Mouse (Mus musculus) common myeloid progenitor, adult 5-6 weeks (primary cell): ENCODE results near the gene Igfbpl1. TPM values are rescaled to one million over a fixed set of nuclear protein-coding genes. Genes with fewer than 3 reads are reported as not detected.

Experiments used
- ATAC-seq: replicated peaks from 2 replicates; pipeline ENCODE4 v1.8.0; 2016; ENCODE audit warnings: low read depth, mild to moderate bottlenecking, moderate TSS enrichment, inconsistent platforms; ENCODE audit not compliant: poor library complexity, severe bottlenecking
- total RNA-seq: library from RNA; stranded (forward); fragments of 200-1000, 187-1606 nt; gene quantifications from 2 replicates; pipeline ENCODE4 v1.2.3, GENCODE M21; 2017

Igfbpl1 gene
- total RNA-seq = not detected in 2 replicates

DNA sequence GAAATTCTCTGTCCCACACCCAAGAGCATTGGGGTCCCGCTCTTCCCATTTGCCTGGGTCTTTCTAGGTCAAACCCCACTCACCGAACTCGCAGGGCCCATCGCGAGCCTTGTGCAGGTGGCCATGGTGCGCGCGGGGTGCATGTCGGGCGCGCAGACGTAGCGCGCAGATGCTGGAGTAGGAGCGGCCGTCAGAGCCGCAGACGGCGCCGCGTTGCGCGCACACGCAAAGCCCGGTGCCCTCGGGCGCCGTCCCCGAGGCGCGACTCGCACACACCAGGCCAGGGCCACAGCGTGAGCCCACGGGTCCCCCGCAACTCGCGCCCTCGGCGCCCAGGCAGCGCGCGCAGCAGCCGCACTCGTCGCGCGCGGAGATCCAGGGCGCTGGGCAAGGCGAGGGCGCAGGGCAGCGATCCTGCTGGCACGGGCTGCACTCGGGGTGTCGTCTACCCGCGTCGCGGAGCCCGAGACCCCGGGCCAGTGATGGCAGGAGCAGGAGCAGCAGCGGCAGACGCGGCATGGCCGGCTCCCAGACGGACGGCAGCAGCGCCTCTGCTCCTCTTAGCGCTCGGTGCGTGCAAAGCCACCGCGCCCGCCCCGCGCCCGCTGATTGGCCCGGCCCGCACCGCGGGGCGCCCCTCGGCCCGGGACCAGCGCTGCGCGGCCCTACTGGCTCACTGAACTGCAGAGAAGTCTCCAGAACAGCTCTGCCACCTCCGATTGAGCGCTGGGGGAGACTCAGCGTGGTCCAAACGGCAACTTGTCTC lies at the start of gene Igfbpl1:
TSS of gene Igfbpl1 (minus strand) at position 649 of the 766 bp plus-strand sequence.
- ATAC-seq = no peak

DNA sequence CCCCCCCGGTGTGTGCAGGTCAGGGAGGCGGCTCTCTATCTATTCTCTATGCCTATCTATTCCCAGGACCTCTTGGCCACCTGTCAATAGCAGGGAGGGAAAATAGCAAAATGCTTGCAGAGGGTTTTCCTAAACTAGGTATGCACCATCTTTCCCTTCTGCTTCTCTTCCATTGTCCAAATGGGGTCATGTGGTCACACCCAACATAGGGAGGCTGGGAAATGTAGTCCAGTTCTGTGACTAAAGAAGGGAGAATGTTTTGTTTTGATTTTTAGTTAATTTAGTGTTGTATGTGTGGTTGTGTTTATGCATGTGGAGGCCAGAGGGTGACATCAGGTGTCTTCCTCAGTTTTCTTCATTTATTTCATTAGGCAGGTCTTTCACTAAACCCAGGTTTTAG lies 45.4 kb upstream of the Igfbpl1 start:
- no peak for ATAC-seq

DNA sequence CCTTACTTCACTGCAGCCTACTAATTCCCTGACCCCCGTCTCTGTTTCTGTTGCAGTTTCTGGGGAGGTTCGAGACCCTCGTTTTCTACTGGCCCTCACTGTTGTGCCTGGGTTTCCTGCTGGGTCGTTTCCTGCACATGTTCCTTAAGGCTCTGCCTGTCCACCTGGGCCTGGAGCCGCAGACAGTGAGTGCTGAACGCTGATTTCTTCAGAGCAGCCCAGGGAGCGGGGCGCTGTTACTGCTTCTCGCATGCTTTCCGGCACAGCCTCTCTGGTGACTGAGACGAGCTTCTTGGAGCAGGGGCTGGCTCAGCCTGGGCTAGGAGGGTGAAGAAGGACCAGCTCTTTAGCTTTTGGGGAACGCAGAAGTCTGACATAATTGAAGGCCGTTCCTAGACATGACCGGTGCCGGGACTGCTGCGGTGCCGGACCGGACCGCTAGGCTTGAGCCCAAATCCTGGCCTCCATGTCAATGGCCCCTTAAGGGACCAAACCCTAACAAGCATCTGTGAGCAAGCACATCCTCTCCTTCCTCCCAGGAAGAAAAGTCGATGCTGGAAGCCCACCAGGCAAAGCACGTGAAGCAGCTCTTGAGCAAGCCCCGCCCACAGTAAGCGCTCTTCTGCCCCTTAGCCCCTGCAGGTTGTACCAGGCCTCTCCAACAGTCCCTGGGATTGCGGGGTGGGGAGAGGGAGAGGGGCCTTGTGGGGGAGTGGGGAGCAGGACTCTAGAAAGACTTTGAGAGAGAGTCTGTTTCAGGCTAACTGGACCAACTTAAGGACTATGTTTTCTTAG lies 42.5 kb upstream of the Igfbpl1 start:
- no peak for ATAC-seq

DNA sequence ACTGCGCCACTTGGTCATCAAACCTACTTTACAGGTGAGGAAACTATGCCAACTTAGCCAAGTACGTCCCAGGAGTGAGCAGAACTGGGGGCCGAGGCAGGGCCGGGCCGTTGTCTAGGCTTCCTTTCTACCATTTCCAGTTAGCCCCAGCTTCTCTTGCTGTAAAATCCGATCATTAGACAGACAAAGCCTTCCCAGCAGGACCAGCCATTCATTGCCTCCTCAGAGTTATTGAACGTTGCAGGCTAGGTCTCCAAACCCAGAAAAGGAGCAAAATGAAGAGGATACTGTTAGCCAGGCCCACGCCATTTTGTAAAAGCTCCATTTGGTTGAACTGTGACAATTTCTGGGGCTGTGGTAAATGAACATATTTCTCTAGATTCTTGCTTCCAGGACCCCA lies 40.7 kb upstream of the Igfbpl1 start:
- ATAC-seq = no peak

DNA sequence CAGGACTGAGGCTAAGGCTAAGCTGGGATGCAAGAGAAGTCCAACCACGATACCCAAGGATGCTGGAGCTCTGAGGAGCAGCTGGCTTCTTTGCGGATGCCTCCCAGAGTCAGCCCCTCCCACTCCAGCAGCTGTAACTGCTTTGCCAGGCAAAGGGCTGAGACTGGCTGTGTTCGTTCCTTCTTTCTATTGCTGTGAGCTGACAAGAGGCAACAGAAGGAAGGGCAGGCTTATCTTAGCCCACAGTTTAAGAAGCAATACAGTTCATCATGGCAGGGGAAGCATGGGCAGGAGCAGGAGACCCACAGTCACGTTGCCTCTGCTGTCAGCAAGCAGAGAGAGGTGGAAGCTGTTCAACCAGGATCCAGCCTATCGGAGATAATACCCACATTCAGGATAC lies 34.4 kb upstream of the Igfbpl1 start:
- ATAC-seq = peak; percentile 68; the same call in 1 of the 2 replicates

GRCm38 (mm10) chr4:45855803-45856424 lies 29.2 kb upstream of the Igfbpl1 start:
- ATAC-seq = peak; percentile 79

- no peak for ATAC-seq
Measured at GRCm38 (mm10) chr4:45853496-45854246, 26.9 kb upstream of the Igfbpl1 start.

- no peak for ATAC-seq
Measured at GRCm38 (mm10) chr4:45851640-45852051, 24.9 kb upstream of the Igfbpl1 start.

- ATAC-seq = no peak
Measured at GRCm38 (mm10) chr4:45849419-45849818, 22.7 kb upstream of the Igfbpl1 start.

DNA sequence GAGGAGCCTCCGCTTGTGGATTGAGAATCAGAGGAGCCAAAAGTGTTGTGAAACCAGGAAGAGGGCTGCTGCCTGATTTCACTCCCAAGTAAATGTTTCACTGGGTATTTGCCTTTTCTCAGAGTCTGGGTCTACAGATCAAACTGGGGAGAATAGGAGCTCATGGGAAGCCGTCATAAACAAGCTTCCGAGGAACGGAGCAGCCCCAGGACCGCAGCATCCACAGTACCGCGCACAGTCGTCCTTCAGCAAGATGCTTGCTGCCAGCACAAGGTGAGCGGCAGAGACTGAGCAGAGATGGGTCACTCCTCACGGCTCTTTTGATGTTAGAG lies 22.1 kb upstream of the Igfbpl1 start:
- ATAC-seq = no peak

GRCm38 (mm10) chr4:45848109-45848824 lies 21.5 kb upstream of the Igfbpl1 start, which contains the start of gene Stra6l:
TSS of gene Stra6l (plus strand) at chr4:45848664.
- peak; percentile 60 for ATAC-seq

- no peak for ATAC-seq
Measured at GRCm38 (mm10) chr4:45846263-45846662, 19.5 kb upstream of the Igfbpl1 start.

- peak; percentile 50; the same call in 1 of the 2 replicates for ATAC-seq
Measured at GRCm38 (mm10) chr4:45844355-45844754, 17.6 kb upstream of the Igfbpl1 start.

- no peak for ATAC-seq
Measured at GRCm38 (mm10) chr4:45833461-45833860, 6.7 kb upstream of the Igfbpl1 start.

DNA sequence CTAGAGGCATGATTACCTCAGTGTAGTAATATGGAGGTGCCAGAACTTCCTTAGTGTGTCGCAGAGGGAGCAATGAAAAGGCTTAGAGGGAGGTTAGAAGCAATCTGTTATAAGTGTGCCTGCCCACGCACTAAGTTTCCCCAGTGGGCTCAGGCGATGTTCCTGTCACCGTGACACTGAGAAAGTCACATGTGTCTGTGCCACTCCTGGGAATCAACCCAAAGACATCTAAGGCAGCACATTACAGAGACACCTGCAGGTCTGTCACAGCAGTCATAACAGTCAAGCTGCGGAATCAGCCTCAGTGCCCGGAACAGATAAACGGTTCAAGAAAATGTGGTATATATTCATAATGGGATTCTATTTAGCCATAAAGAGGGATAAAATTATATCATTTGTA lies 5.3 kb upstream of the Igfbpl1 start:
- no peak for ATAC-seq

- no peak for ATAC-seq
Measured at GRCm38 (mm10) chr4:45829907-45830759, 3.4 kb upstream of the Igfbpl1 start.

DNA sequence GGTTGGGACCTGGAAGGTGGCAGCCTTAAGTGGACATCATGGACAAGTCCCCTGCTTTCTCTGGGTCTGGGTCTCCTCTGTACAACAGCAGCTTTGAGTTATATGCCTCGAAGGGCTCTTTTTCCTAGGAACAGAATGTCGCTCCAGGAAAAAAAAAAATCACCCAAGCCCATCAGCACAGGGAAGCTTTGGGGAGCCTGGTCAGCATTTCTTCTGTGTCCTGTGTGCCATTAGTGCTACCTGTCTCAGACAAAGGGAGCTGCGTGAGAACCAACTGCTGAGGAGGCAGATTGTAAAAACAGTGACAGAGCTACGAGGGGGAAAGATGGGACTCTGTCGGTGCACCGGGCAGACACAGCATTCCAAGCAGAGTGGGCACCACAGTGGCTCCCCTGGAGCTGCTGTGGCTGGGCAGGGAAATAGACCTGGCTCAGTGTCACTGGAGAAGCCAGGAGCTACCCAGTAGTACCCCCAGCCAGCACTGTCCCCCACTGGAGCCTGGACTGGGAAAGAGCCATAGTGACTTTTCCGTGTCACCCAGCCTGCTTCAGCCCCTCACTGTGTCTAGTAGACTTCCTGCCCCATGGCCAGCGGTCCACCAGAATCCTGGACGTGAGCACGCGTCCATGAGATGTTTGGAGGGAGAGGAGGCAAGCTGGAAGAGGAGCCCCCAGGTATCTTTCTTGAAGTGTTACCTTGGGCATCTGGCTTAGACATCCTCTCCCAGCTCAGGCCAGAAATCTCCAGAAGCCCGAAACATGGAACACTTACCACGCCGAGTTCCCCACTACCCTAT lies 1.8 kb downstream of the Igfbpl1 start:
- ATAC-seq = no peak
